In the genomic region with DNA sequence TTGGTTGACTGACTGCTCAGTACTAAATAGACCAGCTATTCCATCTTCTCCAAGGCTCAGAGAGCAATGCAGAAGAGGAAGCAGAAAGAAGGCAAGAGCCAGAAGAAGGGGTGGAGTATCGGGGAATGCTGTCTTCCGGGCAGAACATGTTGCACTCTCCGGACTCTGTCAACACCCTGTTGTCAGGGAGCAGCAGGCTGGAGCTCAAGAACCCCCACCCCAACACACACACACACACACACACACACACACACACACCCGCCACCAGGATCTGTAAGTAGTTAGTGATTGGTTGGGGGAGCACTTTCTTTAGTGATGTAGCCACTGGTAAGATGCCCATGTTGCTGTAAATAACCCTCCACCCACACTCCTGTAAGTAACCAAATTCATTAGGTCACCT, we compare ENCODE assay signal across 30 mouse cellular contexts. TPM values are rescaled to one million over a fixed set of nuclear protein-coding genes. Genes with fewer than 3 reads are reported as not detected.
"Had no signal": no experiment of that assay in that cellular context is flagged by ENCODE, and none has a peak within 500 bp of the region (broad histone marks: within the 10 kb centered on the region; RNA-seq: fewer than 3 reads in every experiment).

No protein-coding gene starts in this region.

- H3K4me2 ChIP-seq: embryonic facial prominence, embryonic 12.5 days; embryonic facial prominence, embryonic 13.5 days; embryonic facial prominence, embryonic 15.5 days; forebrain, embryonic 12.5 days; forebrain, embryonic 13.5 days; forebrain, embryonic 15.5 days had no signal

- H3K27me3 ChIP-seq: embryonic facial prominence, embryonic 12.5 days; embryonic facial prominence, embryonic 13.5 days; embryonic facial prominence, embryonic 15.5 days; forebrain, embryonic 15.5 days had no signal

- H3K9me3 ChIP-seq: embryonic facial prominence, embryonic 10.5 days; embryonic facial prominence, embryonic 12.5 days; embryonic facial prominence, embryonic 13.5 days; embryonic facial prominence, embryonic 15.5 days; forebrain, embryonic 10.5 days; forebrain, embryonic 12.5 days; forebrain, embryonic 13.5 days; forebrain, embryonic 15.5 days had no signal

- ATAC-seq: forebrain, embryonic 13.5 days; forebrain, embryonic 14.5 days; forebrain, embryonic 15.5 days; forebrain, embryonic 16.5 days; forebrain, postnatal 0 days had no signal

- H3K36me3 ChIP-seq: embryonic facial prominence, embryonic 10.5 days; embryonic facial prominence, embryonic 12.5 days; embryonic facial prominence, embryonic 13.5 days; embryonic facial prominence, embryonic 15.5 days; forebrain, embryonic 10.5 days; forebrain, embryonic 12.5 days; forebrain, embryonic 15.5 days had no signal

- H3K4me3 ChIP-seq: embryonic facial prominence, embryonic 10.5 days; embryonic facial prominence, embryonic 12.5 days; embryonic facial prominence, embryonic 13.5 days; embryonic facial prominence, embryonic 15.5 days; erythroblast, embryonic 14.5 days; forebrain, embryonic 10.5 days; forebrain, embryonic 12.5 days; forebrain, embryonic 13.5 days; forebrain, embryonic 15.5 days; gastrocnemius, adult 2 months; heart, adult 2 months had no signal

- H3K9ac ChIP-seq: embryonic facial prominence, embryonic 12.5 days; embryonic facial prominence, embryonic 13.5 days; embryonic facial prominence, embryonic 15.5 days; forebrain, embryonic 12.5 days; forebrain, embryonic 13.5 days; forebrain, embryonic 15.5 days; forebrain, postnatal 0 days had no signal

- H3K27ac ChIP-seq: embryonic facial prominence, embryonic 10.5 days; embryonic facial prominence, embryonic 12.5 days; embryonic facial prominence, embryonic 13.5 days; embryonic facial prominence, embryonic 15.5 days; forebrain, embryonic 10.5 days; forebrain, embryonic 12.5 days; forebrain, embryonic 13.5 days; forebrain, embryonic 15.5 days; gastrocnemius, adult 2 months; heart, adult 2 months had no signal

- DNase-seq: cerebellum, adult 2 months; cerebellum, adult 8-10 months; cerebellum, adult 9-10 months; cerebellum, adult 9-11 months; cerebellum, postnatal 10 days; cerebellum, postnatal 14 days; cerebellum, postnatal 25 days; cerebellum, postnatal 36 days; embryo, embryonic 11 days; forebrain, postnatal 0 days; gastrocnemius, adult 2 months; gastrocnemius, postnatal 10 days; gastrocnemius, postnatal 14 days; gastrocnemius, postnatal 25 days; gastrocnemius, postnatal 36 days; heart, adult 18-20 months; heart, adult 2 months had no signal

- H3K4me1 ChIP-seq: embryonic facial prominence, embryonic 12.5 days; embryonic facial prominence, embryonic 13.5 days; embryonic facial prominence, embryonic 15.5 days; forebrain, embryonic 12.5 days; forebrain, embryonic 13.5 days had no signal

RNA-seq across cellular contexts. Expression of a gene that starts 21.0 kb away (rescaled TPM):
- total RNA-seq: granulocyte monocyte progenitor cell, adult 5-6 weeks had no signal
- polyA plus RNA-seq: erythroblast, embryonic 14.5 days had no signal

RNA-seq across cellular contexts. Expression of a gene that starts 38.8 kb away (rescaled TPM):
- total RNA-seq: forebrain, postnatal 0 days; gastrocnemius, adult 8-10 months; gastrocnemius, postnatal 36 days had no signal
